Mouse (Mus musculus): Measurements from ENCODE around the gene Nadk2.

The Nadk2 gene

DNA sequence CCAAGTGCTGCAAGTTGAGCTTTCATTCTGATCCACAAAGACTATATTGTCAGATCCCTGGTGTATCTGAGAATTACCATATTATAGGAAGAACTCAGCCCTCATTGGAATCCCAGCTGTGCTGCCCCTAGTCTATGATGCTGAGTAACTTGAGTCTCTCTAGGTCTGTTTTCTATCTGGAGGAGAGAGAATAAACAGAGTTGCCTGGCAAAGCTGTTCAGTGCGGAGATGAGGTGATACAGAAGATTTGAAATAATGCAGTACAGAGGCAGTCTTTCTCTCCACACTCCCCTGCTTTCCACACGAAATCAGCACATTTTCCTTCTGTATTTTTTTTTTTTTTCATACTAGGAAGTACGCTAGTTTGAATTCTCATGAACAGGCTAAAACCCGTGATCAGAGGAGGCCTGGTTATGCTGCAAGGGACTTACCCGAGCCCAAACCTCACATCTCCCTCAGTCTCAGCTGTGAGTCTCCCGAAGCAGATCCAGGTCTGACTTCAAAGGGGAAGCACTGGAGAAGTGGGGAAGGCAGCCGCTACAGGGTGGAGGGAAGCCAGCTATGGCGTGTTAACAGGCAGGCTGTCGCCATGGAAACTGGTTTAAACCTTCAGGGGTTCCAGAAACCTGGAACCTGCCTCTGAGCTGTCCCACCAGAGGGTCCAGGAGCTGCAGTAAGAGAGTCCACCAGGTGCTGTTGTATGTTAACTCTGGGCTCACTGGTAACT, 59.9 kb downstream of the Nadk2 start:
- DNase-seq (ENCODE audit: low read depth, low spot score) = peak; percentile 64

DNA sequence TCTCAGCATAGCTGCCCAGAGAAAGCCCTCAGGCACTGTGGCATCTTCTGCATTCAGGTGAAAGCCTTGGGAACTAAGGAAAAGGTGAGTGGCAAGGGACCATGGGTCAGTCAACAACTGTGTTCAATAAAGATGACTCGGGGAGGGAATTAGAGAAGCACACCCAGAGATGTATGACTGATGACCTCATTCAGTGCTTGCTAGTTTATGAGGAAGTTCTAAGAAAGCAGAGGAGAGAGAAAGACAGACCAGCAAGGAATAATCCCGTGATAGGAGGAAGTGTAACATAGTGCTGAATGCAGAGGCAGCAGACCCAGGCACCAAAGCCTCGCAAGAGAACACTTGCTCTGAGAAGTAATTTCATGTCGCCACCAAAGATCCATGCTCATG, 60.4 kb downstream of the Nadk2 start:
- no peak for DNase-seq (ENCODE audit: low read depth, low spot score)

DNA sequence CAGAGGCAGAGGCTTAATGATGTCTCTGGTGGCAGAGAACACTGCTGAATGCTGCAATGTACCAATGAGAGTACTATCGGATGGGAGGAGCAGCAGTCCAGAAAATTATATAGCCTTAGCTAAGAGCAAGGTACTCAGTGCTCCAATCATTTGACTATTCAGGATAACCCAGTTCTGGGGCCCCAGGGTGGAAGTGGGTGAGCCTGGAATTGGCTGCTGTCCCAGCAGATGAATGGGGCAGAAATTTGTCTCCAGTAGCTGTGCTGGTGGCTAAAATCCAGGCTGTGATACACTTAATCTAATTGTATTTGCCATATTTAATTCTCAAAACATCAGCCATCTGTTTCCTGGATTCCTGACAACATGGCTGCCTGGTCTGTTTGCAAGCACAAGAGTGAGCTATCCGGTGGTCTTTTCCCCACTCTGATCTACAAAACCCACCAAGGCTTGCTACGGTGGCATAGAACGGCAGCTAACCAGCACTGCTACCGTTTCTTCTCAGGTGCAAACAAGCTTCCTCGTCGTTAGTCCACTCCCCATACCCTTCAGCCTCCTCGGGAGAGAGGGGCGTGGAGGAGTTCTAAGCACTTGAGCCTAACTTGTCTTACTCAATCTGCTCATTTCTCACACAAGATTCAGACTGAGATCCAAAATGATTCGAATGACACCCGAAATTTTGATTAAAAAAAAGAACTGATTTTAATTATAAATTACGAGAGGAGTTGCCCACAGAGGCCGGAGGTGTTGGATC, 61.8 kb downstream of the Nadk2 start:
- DNase-seq (ENCODE audit: low read depth, low spot score) = no peak

DNA sequence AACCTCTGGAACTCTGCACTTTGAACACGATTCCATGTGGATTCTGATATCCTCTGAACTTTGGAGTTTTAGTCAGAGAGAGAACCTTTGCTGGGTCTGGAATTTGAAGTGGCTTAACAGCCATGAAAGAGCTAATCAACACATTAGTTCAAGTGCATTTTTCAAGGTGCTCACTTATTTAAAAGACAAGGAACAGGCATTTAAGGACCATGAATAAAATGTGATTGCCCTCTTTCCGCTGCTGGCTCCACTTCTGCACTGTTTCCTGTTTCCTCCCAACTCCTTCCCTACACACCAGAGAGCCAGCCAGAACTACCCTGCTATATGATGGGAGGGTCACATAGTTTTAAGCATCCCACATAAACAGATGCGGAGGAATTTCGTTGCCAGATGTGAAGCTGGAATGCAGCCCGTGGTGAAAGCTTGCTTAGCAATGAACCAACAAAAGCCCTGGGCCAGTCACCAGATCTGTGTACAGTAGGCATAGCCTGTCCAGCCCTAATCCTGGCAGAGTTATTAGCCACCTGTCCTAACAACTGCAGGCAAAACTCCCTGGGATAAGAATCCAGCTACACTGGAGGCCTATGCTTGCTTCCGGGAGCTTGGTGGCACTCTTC, 63.9 kb downstream of the Nadk2 start:
- DNase-seq (ENCODE audit: low read depth, low spot score) = peak; percentile 95

DNA sequence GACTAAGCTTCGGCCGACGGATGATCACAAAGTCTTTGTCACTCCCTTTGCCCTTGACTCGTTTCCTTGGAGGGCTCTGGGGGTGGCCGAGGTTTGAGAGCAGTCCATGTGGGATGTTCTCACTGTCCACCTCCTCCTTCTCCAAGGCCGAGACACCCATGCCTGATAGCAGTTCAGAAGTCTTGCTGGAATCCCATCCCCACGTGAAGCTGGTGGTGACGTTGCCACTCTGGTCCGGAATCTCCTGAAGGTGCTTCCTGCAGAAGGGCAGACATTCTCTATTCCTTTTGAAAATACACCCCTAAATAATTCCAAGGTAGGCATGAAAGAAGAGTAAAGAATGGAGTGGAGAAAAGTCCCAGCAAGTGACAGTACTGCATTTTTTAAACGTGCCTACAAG, 68.4 kb downstream of the Nadk2 start:
- DNase-seq (ENCODE audit: low read depth, low spot score) = no peak

DNA sequence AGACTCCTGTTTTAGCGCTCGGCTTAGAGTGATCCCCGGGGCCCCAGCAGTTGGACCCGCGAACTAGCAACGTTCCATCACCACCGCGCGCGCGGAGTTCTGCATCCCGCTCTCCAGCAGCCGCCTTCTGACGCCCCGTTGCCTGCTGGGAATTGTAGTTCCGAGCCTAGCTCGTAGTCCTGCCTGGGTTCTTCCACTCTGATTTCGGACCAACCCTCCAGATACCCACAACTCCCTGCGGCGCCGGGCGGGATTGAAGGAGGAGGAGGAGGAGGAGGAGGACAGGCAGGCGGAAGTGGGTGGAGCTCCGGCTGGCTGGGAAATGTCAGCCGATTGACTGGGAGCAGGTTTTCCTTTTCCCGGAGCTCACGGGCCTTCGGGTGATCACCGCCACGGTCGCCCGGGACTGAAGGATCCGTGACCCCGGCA, 69.2 kb downstream of the Nadk2 start, which contains the start of gene Lmbrd2:
Gene Lmbrd2 (plus strand): TSS at position 299 of the 429 bp plus-strand sequence.
- DNase-seq (ENCODE audit: low read depth, low spot score) = peak; percentile 99

DNA sequence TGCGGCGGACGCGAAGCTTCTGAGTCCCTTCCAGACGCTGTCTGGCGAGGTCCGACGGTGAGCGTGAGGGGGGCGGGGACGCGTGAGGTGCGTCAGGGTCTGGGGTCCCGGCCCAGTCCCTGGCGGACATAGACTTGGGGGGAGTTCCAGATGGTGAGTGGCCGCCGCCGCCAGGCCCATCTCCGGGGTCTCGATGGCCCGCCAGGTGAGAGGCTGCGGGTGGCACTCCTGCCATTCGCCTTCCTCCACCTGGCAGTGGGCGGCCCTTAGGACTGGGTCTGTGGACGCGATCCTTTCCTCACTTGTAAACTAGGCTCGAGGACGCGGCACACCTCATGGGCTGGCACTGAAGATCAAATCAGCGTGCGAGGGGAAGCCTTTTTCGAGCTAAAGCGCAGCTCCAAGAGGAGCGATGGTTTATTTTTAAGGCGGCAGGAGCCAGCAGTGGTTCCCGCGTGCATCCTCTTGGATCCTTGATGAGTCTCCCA, 69.7 kb downstream of the Nadk2 start:
- DNase-seq (ENCODE audit: low read depth, low spot score) = peak; percentile 84

DNA sequence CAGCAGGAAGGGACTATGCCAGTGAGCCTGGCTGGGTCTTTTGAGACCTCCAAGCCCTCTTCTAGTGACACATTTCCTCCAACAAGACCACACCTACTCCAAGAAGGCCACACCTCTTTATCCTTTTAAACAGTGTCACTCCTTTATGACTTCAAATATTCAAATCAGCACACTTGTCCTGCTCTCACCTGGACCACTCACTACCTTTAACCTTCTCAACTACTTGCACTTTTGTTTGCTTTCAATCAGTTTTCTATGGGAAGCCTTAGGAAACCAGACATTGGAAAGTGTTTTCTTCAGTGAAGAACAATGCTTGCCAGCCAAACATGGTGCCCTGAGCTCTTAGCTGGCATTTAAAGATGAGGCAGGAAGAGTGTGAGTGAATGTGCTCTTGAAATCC, 84.3 kb downstream of the Nadk2 start, which contains the start of gene Skp2:
Gene Skp2 (minus strand): TSS at position 101 of the 400 bp plus-strand sequence.
- no peak for DNase-seq (ENCODE audit: low read depth, low spot score)
